Mouse (Mus musculus): ENCODE measurements at regions not wholly inside any gene's neighbourhood (a gene's known extent, or its start where the extent isn't known, plus 50 kb on each side); places are given as distances from the start of the nearest gene placed in this dataset.
A peak's percentile ranks its signal among the peaks of the same experiment; 100 is the strongest.

GRCm38 (mm10) chr1:163650577-163651180 is 74.4 kb downstream of the Mettl11b start:
- Histone ChIP-seq H3K9me3 (ENCODE audit: low read length) (no peaks in the 10 kb centered on the region), H3K27me3 (ENCODE audit: insufficient read depth, low read length) (no peaks in the 10 kb centered on the region), H3K4me3 (ENCODE audit: low read length) (no peak overlapping the region), H3K27ac (ENCODE audit: low read length) (no peak overlapping the region), H3K4me2 (replicated peaks; ENCODE audit: low read depth, low read length) (no peak overlapping the region), H3K36me3 (ENCODE audit: insufficient read depth, low read length) (no peaks in the 10 kb centered on the region), H3K4me1 (ENCODE audit: insufficient read depth, low read length) (no peaks in the 10 kb centered on the region), H3K9ac (replicated peaks; ENCODE audit: low read length) (no peak overlapping the region)
- ATAC-seq (ENCODE audit: low FRiP score, low TSS enrichment) = no peak
- WGBS = 49% methylated on average over 5 of the region's 5 CpGs

- H3K36me3 ChIP-seq (ENCODE audit: insufficient read depth, low read length) = no peaks in the 10 kb centered on the region
- no peak overlapping the region for H3K9ac ChIP-seq (replicated peaks; ENCODE audit: low read length)
- H3K9me3 ChIP-seq (ENCODE audit: low read length) = no peaks in the 10 kb centered on the region
- no peak overlapping the region for H3K27ac ChIP-seq (ENCODE audit: low read length)
- no peaks in the 10 kb centered on the region for H3K4me1 ChIP-seq (ENCODE audit: insufficient read depth, low read length)
- H3K27me3 ChIP-seq (ENCODE audit: insufficient read depth, low read length) = no peaks in the 10 kb centered on the region
- no peak overlapping the region for H3K4me2 ChIP-seq (replicated peaks; ENCODE audit: low read depth, low read length)
- WGBS = 92% methylated on average over 1 of the region's 1 CpGs
- ATAC-seq (ENCODE audit: low FRiP score, low TSS enrichment) = no peak
- no peak overlapping the region for H3K4me3 ChIP-seq (ENCODE audit: low read length)
These were observed 82.9 kb downstream of the Mettl11b start for GRCm38 (mm10) chr1:163642091-163642490.

GRCm38 (mm10) chr1:163640527-163641228 is 84.4 kb downstream of the Mettl11b start:
- no peak overlapping the region for H3K4me3 ChIP-seq (ENCODE audit: low read length)
- WGBS = 65% methylated on average over 9 of the region's 9 CpGs
- H3K9me3 ChIP-seq (ENCODE audit: low read length) = no peaks in the 10 kb centered on the region
- H3K4me2 ChIP-seq (replicated peaks; ENCODE audit: low read depth, low read length) = no peak overlapping the region
- H3K27ac ChIP-seq (ENCODE audit: low read length) = no peak overlapping the region
- H3K36me3 ChIP-seq (ENCODE audit: insufficient read depth, low read length) = no peaks in the 10 kb centered on the region
- no peaks in the 10 kb centered on the region for H3K4me1 ChIP-seq (ENCODE audit: insufficient read depth, low read length)
- no peaks in the 10 kb centered on the region for H3K27me3 ChIP-seq (ENCODE audit: insufficient read depth, low read length)
- H3K9ac ChIP-seq (replicated peaks; ENCODE audit: low read length) = no peak overlapping the region
- ATAC-seq (ENCODE audit: low FRiP score, low TSS enrichment) = no peak

- Histone ChIP-seq H3K27me3 (ENCODE audit: insufficient read depth, low read length) (no peaks in the 10 kb centered on the region), H3K36me3 (ENCODE audit: insufficient read depth, low read length) (no peaks in the 10 kb centered on the region), H3K9me3 (ENCODE audit: low read length) (no peaks in the 10 kb centered on the region), H3K9ac (replicated peaks; ENCODE audit: low read length) (no peak overlapping the region), H3K4me2 (replicated peaks; ENCODE audit: low read depth, low read length) (no peak overlapping the region), H3K27ac (ENCODE audit: low read length) (no peak overlapping the region), H3K4me3 (ENCODE audit: low read length) (no peak overlapping the region), H3K4me1 (ENCODE audit: insufficient read depth, low read length) (no peaks in the 10 kb centered on the region)
- no peak for ATAC-seq (ENCODE audit: low FRiP score, low TSS enrichment)
- WGBS = 88% methylated on average over 5 of the region's 5 CpGs
These were observed 94.7 kb downstream of the Mettl11b start for GRCm38 (mm10) chr1:163630291-163630812.

GRCm38 (mm10) chr1:163624887-163625286 is 100.1 kb downstream of the Mettl11b start:
- H3K4me1 ChIP-seq (ENCODE audit: insufficient read depth, low read length) = no peaks in the 10 kb centered on the region
- ATAC-seq (ENCODE audit: low FRiP score, low TSS enrichment) = no peak

GRCm38 (mm10) chr1:163621293-163621692 is 103.7 kb downstream of the Mettl11b start:
- no peak overlapping the region for H3K27ac ChIP-seq (ENCODE audit: low read length)
- ATAC-seq (ENCODE audit: low FRiP score, low TSS enrichment) = no peak
- H3K36me3 ChIP-seq (ENCODE audit: insufficient read depth, low read length) = no peaks in the 10 kb centered on the region
- no peaks in the 10 kb centered on the region for H3K27me3 ChIP-seq (ENCODE audit: insufficient read depth, low read length)
- H3K4me3 ChIP-seq (ENCODE audit: low read length) = no peak overlapping the region
- no peak overlapping the region for H3K9ac ChIP-seq (replicated peaks; ENCODE audit: low read length)
- 89% methylated on average over 3 of the region's 3 CpGs for WGBS
- H3K4me2 ChIP-seq (replicated peaks; ENCODE audit: low read depth, low read length) = no peak overlapping the region
- H3K9me3 ChIP-seq (ENCODE audit: low read length) = no peaks in the 10 kb centered on the region
- 0 out of 2 replicates have a peak, but pooled peaks cover 3% of the 10 kb centered on the region for H3K4me1 ChIP-seq (ENCODE audit: insufficient read depth, low read length)

More at GRCm38 (mm10) chr1:163624887-163625286, 100.1 kb downstream of the Mettl11b start:
- Histone ChIP-seq H3K4me2 (replicated peaks; ENCODE audit: low read depth, low read length) (no peak overlapping the region), H3K27me3 (ENCODE audit: insufficient read depth, low read length) (no peaks in the 10 kb centered on the region), H3K9me3 (ENCODE audit: low read length) (no peaks in the 10 kb centered on the region), H3K4me3 (ENCODE audit: low read length) (no peak overlapping the region), H3K27ac (ENCODE audit: low read length) (no peak overlapping the region), H3K9ac (replicated peaks; ENCODE audit: low read length) (no peak overlapping the region), H3K36me3 (ENCODE audit: insufficient read depth, low read length) (no peaks in the 10 kb centered on the region)
- WGBS = 91% methylated on average over 4 of the region's 4 CpGs

- no peak overlapping the region for H3K27ac ChIP-seq (ENCODE audit: low read length)
- no peaks in the 10 kb centered on the region for H3K36me3 ChIP-seq (ENCODE audit: insufficient read depth, low read length)
- H3K4me1 ChIP-seq (ENCODE audit: insufficient read depth, low read length) = 0 out of 2 replicates have a peak, but pooled peaks cover 3% of the 10 kb centered on the region
- no peaks in the 10 kb centered on the region for H3K9me3 ChIP-seq (ENCODE audit: low read length)
- 16% methylated on average over 7 of the region's 7 CpGs for WGBS
- H3K27me3 ChIP-seq (ENCODE audit: insufficient read depth, low read length) = no peaks in the 10 kb centered on the region
- no peak overlapping the region for H3K4me3 ChIP-seq (ENCODE audit: low read length)
- ATAC-seq (ENCODE audit: low FRiP score, low TSS enrichment) = peak; percentile 70; the same call in 1 of the 2 replicates
- H3K9ac ChIP-seq (replicated peaks; ENCODE audit: low read length) = no peak overlapping the region
- peak overlapping the region; percentile 23; the same call in 1 of the 2 replicates for H3K4me2 ChIP-seq (replicated peaks; ENCODE audit: low read depth, low read length)
These were observed 105.2 kb downstream of the Mettl11b start for GRCm38 (mm10) chr1:163619831-163620230.

- no peaks in the 10 kb centered on the region for H3K27me3 ChIP-seq (ENCODE audit: insufficient read depth, low read length)
- H3K9me3 ChIP-seq (ENCODE audit: low read length) = no peaks in the 10 kb centered on the region
- no peaks in the 10 kb centered on the region for H3K36me3 ChIP-seq (ENCODE audit: insufficient read depth, low read length)
- no peak overlapping the region for H3K27ac ChIP-seq (ENCODE audit: low read length)
- ATAC-seq (ENCODE audit: low FRiP score, low TSS enrichment) = peak; percentile 6; the same call in 1 of the 2 replicates
- no peak overlapping the region for H3K4me2 ChIP-seq (replicated peaks; ENCODE audit: low read depth, low read length)
- H3K9ac ChIP-seq (replicated peaks; ENCODE audit: low read length) = no peak overlapping the region
- 34% methylated on average over 3 of the region's 3 CpGs for WGBS
- no peak overlapping the region for H3K4me3 ChIP-seq (ENCODE audit: low read length)
- 0 out of 2 replicates have a peak, but pooled peaks cover 3% of the 10 kb centered on the region for H3K4me1 ChIP-seq (ENCODE audit: insufficient read depth, low read length)
These were observed 106.9 kb downstream of the Mettl11b start for GRCm38 (mm10) chr1:163618132-163618531.

GRCm38 (mm10) chr1:163616596-163616995 is 108.4 kb downstream of the Mettl11b start:
- Histone ChIP-seq H3K27me3 (ENCODE audit: insufficient read depth, low read length) (no peaks in the 10 kb centered on the region), H3K36me3 (ENCODE audit: insufficient read depth, low read length) (no peaks in the 10 kb centered on the region), H3K27ac (ENCODE audit: low read length) (no peak overlapping the region), H3K4me1 (ENCODE audit: insufficient read depth, low read length) (0 out of 2 replicates have a peak, but pooled peaks cover 3% of the 10 kb centered on the region), H3K9me3 (ENCODE audit: low read length) (no peaks in the 10 kb centered on the region), H3K4me2 (replicated peaks; ENCODE audit: low read depth, low read length) (no peak overlapping the region), H3K9ac (replicated peaks; ENCODE audit: low read length) (no peak overlapping the region), H3K4me3 (ENCODE audit: low read length) (no peak overlapping the region)
- ATAC-seq (ENCODE audit: low FRiP score, low TSS enrichment) = no peak
- WGBS = 71% methylated on average over 3 of the region's 3 CpGs

GRCm38 (mm10) chr1:163608429-163608828 is 116.6 kb downstream of the Mettl11b start:
- ATAC-seq (ENCODE audit: low FRiP score, low TSS enrichment) = no peak
- H3K9me3 ChIP-seq (ENCODE audit: low read length) = no peaks in the 10 kb centered on the region
- no peak overlapping the region for H3K4me2 ChIP-seq (replicated peaks; ENCODE audit: low read depth, low read length)
- H3K4me3 ChIP-seq (ENCODE audit: low read length) = no peak overlapping the region
- no peak overlapping the region for H3K27ac ChIP-seq (ENCODE audit: low read length)
- no peaks in the 10 kb centered on the region for H3K36me3 ChIP-seq (ENCODE audit: insufficient read depth, low read length)
- 92% methylated on average over 1 of the region's 1 CpGs for whole genome bisulfite sequencing
- H3K4me1 ChIP-seq (ENCODE audit: insufficient read depth, low read length) = no peaks in the 10 kb centered on the region
- no peaks in the 10 kb centered on the region for H3K27me3 ChIP-seq (ENCODE audit: insufficient read depth, low read length)
- no peak overlapping the region for H3K9ac ChIP-seq (replicated peaks; ENCODE audit: low read length)

Measured in kidney, embryonic 16.5 days (tissue).